Mouse (Mus musculus): ENCODE data around the gene Knstrn.

GRCm38 (mm10) chr2:118793636-118794035 lies 20.2 kb upstream of the Knstrn start:
- TF ChIP-seq CTCF (IDR thresholded peaks at IDR 0.05; ENCODE audit: control insufficient read depth, insufficient read depth, low read length) (no peak), POLR2A (IDR thresholded peaks at IDR 0.05; ENCODE audit: borderline replicate concordance, control insufficient read depth, low read depth, low read length) (no peak)
